Mouse (Mus musculus) layer of hippocampus, adult 18-20 months (tissue): ENCODE data around the gene Gpr165. TPM values are rescaled to one million over a fixed set of nuclear protein-coding genes. Genes with fewer than 3 reads are reported as not detected.
A peak's percentile ranks its signal among the peaks of the same experiment; 100 is the strongest.

Experiments
- DNase-seq, 2 experiments: peaks; one replicate each; pipeline ENCODE4 v3.0.0; 2022; ENCODE audit warnings: low spot score in 2 of 2
- long read RNA-seq: library from polyadenylated mRNA; stranded (forward); transcript quantifications from one replicate; pipeline ENCODE4 v2.0.0, GENCODE M21; 2021
- total RNA-seq, 2 experiments: library from RNA; stranded (reverse); gene quantifications; 2 replicates each; pipeline ENCODE4 v1.2.3; 2021

Gpr165 gene
- total RNA-seq = 1 to 10 TPM; 5.2 to 6.9 TPM
- long read RNA-seq, partial matches to known transcripts = 1 of 1 reads
- long read RNA-seq, other reads (novel, unspliced or antisense) = 0 of 1 reads

DNA sequence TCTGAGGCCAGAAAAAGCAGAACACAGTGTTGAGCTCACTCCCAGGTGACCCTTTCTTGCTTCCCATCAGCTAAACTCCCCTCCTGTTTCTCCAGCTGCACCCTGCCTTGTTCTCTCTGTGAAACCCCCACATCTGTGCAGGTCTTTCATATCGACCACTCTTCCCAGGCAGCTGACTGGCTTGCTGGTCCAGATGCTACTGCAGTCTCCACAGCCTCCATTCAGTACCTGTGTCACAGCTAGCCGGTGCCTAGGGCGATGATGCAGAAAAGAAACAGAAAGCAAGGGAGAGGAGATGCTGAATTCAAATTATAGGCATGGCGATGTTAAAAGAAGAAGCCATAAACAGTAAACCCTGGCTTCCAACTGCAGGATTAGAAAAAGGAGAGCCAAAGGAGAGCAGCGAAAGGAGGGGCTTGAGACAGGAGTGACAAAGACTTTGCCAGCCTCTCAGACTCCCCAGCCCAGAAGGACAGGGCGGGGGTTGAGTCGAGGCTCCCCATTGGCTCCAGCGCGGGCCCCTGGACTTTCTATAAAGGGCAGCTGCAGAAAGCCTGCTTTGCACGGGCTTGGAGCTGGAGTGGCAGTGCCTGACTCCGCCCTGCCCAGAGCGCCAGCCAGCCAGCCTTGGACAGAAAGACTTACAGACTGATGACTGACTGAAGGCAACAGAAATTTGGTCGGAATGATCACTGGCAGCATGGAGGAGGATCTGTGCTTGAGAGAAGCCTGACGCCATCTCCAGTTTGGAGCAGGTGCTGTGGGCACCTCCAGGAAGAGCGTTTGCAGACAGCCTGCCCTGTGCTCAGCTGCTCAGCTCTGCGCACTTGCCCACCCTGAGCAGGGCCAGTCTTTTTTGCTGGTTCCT lies at the start of gene Gpr165:
Gpr165 (plus strand) TSS at position 535 of the 868 bp plus-strand sequence.
- peak; percentile 32 to 42 for DNase-seq

DNA sequence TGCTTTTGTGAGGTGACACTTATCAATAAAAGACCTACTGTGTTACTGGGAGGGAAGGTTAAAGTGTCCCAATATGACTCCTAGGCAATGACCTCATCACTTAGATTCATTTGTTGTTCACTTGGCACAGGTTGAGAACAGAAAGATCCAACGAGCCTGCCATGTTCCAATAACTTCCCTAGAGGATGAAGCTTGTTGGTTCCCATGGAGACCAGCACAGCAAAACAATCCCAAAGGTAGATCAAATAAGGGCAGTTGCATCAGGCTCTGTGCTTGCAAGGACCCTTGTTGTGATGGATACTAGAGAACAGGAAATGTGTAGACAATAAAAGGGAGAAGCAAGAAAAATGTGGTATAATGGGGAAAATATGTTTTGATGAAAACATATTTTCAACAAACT lies 38.4 kb upstream of the Gpr165 start:
- DNase-seq = no peak
